ENCODE assay signal across 11 mouse cellular contexts in the genomic region with DNA sequence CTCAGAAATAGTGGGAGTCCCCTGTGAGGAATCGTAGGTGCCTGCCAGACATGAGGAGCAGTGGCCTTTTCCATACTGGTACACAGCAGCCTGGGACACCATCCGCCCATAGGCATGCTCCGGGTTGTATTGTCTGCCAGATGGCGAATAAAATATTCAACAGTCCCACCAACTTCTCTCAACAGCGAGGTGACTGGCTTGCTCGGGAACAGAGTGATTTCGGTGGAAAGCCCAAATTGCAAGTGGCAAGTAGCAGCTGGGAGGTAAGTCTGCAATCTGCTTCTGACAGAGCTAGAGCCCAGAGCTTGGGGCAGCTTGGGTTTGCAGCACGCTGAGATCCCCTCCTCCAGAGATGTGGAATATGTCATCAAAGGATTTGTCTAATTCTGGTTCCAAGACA. TPM values are rescaled to one million over a fixed set of nuclear protein-coding genes. Genes with fewer than 3 reads are reported as not detected.
DNase-seq lines count a peak whose midpoint lies in the region; ATAC-seq and TF ChIP-seq lines count a peak whose summit lies in the region.
"Had no signal": no experiment of that assay in that cellular context is flagged by ENCODE, and none has a peak within 500 bp of the region (broad histone marks: within the 10 kb centered on the region; RNA-seq: fewer than 3 reads in every experiment).

No protein-coding gene starts in this region.

- 59% methylated on average over 8 of the region's 8 CpGs for WGBS in hindbrain, postnatal 0 days
- WGBS in hindbrain, embryonic 12.5 days: 79% methylated on average over 8 of the region's 8 CpGs
- WGBS in kidney, embryonic 14.5 days: 87% methylated on average over 8 of the region's 8 CpGs

- no peak overlapping the region for H3K27ac ChIP-seq in hindbrain, postnatal 0 days
- no peak overlapping the region for H3K27ac ChIP-seq in hindbrain, embryonic 12.5 days
- no peak overlapping the region for H3K27ac ChIP-seq in kidney, embryonic 14.5 days (ENCODE audit: low read depth, low read length)
- H3K27ac ChIP-seq: intestine, embryonic 15.5 days; liver, embryonic 15.5 days had no signal

- peak; percentile 75 for DNase-seq in hindbrain, postnatal 0 days (ENCODE audit: low spot score)
- DNase-seq in frontal cortex, postnatal 36 days (ENCODE audit: low spot score in 2 of 2): peak; percentile 62 to 77
- peak; percentile 58 for DNase-seq in left cerebral cortex, adult 11 months (ENCODE audit: low spot score)
- peak; percentile 58 for DNase-seq in right cerebral cortex, postnatal 25 days
- DNase-seq in yolk sac, embryonic 10.5 days (ENCODE audit: low spot score): no peak
- DNase-seq: adrenal gland, adult 8-10 months; thymus, postnatal 4 days had no signal

- H3K36me3 ChIP-seq in hindbrain, postnatal 0 days (ENCODE audit: insufficient read depth, low read length): no peaks in the 10 kb centered on the region
- no peaks in the 10 kb centered on the region for H3K36me3 ChIP-seq in hindbrain, embryonic 12.5 days
- H3K36me3 ChIP-seq in kidney, embryonic 14.5 days (ENCODE audit: control insufficient read depth, insufficient read depth, low read length): no peaks in the 10 kb centered on the region
- H3K36me3 ChIP-seq: intestine, embryonic 15.5 days; liver, embryonic 15.5 days had no signal

- H3K4me2 ChIP-seq in hindbrain, postnatal 0 days (ENCODE audit: low read depth, low read length): no peak overlapping the region
- H3K4me2 ChIP-seq in hindbrain, embryonic 12.5 days (replicated peaks): no peak overlapping the region
- no peak overlapping the region for H3K4me2 ChIP-seq in kidney, embryonic 14.5 days (replicated peaks; ENCODE audit: low read depth, low read length)
- H3K4me2 ChIP-seq: intestine, embryonic 15.5 days; liver, embryonic 15.5 days had no signal

- H3K4me3 ChIP-seq in hindbrain, postnatal 0 days (ENCODE audit: low read length): no peak overlapping the region
- H3K4me3 ChIP-seq in hindbrain, embryonic 12.5 days: no peak overlapping the region
- H3K4me3 ChIP-seq in kidney, embryonic 14.5 days (ENCODE audit: low read length): no peak overlapping the region
- H3K4me3 ChIP-seq: intestine, embryonic 15.5 days; liver, embryonic 15.5 days had no signal

- ATAC-seq in hindbrain, postnatal 0 days: peak; percentile 73
- ATAC-seq in hindbrain, embryonic 12.5 days (ENCODE audit: low FRiP score): no peak
- ATAC-seq in kidney, embryonic 14.5 days (ENCODE audit: low FRiP score, low TSS enrichment): no peak
- ATAC-seq: intestine, embryonic 15.5 days had no signal

- H3K4me1 ChIP-seq in hindbrain, postnatal 0 days (ENCODE audit: insufficient read depth, low read length): no peaks in the 10 kb centered on the region
- H3K4me1 ChIP-seq in hindbrain, embryonic 12.5 days: no peaks in the 10 kb centered on the region
- peaks cover 6% of the 10 kb centered on the region; the same call in 1 of the 2 replicates for H3K4me1 ChIP-seq in kidney, embryonic 14.5 days (ENCODE audit: control insufficient read depth, insufficient read depth, low read length)
- H3K4me1 ChIP-seq: intestine, embryonic 15.5 days; liver, embryonic 15.5 days had no signal

- no peak overlapping the region for H3K9ac ChIP-seq in hindbrain, postnatal 0 days (replicated peaks; ENCODE audit: low read length)
- no peak overlapping the region for H3K9ac ChIP-seq in hindbrain, embryonic 12.5 days
- H3K9ac ChIP-seq in kidney, embryonic 14.5 days (ENCODE audit: low read depth, low read length): no peak overlapping the region
- H3K9ac ChIP-seq: intestine, embryonic 15.5 days; liver, embryonic 15.5 days had no signal

- no peak for TF ChIP-seq CTCF in hindbrain, postnatal 0 days (IDR thresholded peaks at IDR 0.05; ENCODE audit: low read depth)

- no peaks in the 10 kb centered on the region for H3K27me3 ChIP-seq in hindbrain, postnatal 0 days (ENCODE audit: insufficient read depth, low read length)
- H3K27me3 ChIP-seq in hindbrain, embryonic 12.5 days: peaks cover 13% of the 10 kb centered on the region
- H3K27me3 ChIP-seq in kidney, embryonic 14.5 days (ENCODE audit: control insufficient read depth, insufficient read depth, low read length): peaks cover 4% of the 10 kb centered on the region; the same call in 1 of the 2 replicates

- no peaks in the 10 kb centered on the region for H3K9me3 ChIP-seq in hindbrain, postnatal 0 days (ENCODE audit: low read length)
- no peaks in the 10 kb centered on the region for H3K9me3 ChIP-seq in hindbrain, embryonic 12.5 days (replicated peaks)
- H3K9me3 ChIP-seq in kidney, embryonic 14.5 days (ENCODE audit: control insufficient read depth, low read length): no peaks in the 10 kb centered on the region
- H3K9me3 ChIP-seq: intestine, embryonic 15.5 days; liver, embryonic 15.5 days had no signal

RNA-seq across cellular contexts. Expression of gene Galnt18, which starts 5.7 kb away (rescaled TPM):
- total RNA-seq in hindbrain, postnatal 0 days (2014; rRNA removed): 19.0 and 22.7 TPM in 2 replicates
- polyA plus RNA-seq in hindbrain, postnatal 0 days (2015; fragmentation: Nextera tagmentation; extraction: Ambion mirVana): 15.3 and 15.8 TPM in 2 replicates
- polyA plus RNA-seq in hindbrain, embryonic 12.5 days (2016; fragmentation: Nextera tagmentation; extraction: Ambion mirVana): 7.5 and 8.0 TPM in 2 replicates
- 11.3 and 17.8 TPM in 2 replicates for polyA plus RNA-seq in kidney, embryonic 14.5 days (2014; fragmentation: Nextera tagmentation; extraction: Ambion mirVana)
